Mouse (Mus musculus): ENCODE results near the gene Rabl3. TPM values are rescaled to one million over a fixed set of nuclear protein-coding genes. Genes with fewer than 3 reads are reported as not detected.
A peak's percentile ranks its signal among the peaks of the same experiment; 100 is the strongest.

Gene Rabl3
- polyA plus RNA-seq, 1 experiment from 2014 or later, result 40.5 TPM

GRCm38 (mm10) chr16:37562961-37563360, 23.3 kb downstream of the Rabl3 start:
- Histone ChIP-seq H3K27me3 (ENCODE audit: insufficient read depth, poor library complexity, severe bottlenecking) (no peaks in the 10 kb centered on the region), H3K4me3 (no peak overlapping the region), H3K9me3 (no peaks in the 10 kb centered on the region), H3K36me3 (peaks cover 27% of the 10 kb centered on the region), H3K27ac (no peak overlapping the region), H3K4me1 (peaks cover 12% of the 10 kb centered on the region)
- no peak for DNase-seq (ENCODE audit: low spot score)
- 89% methylated on average over 5 of the region's 5 CpGs for WGBS

- WGBS, result 18% methylated on average over 1 of the region's 1 CpGs
- no peak for DNase-seq (ENCODE audit: low spot score)
- H3K4me1 ChIP-seq, result peaks cover 12% of the 10 kb centered on the region
- H3K9me3 ChIP-seq, result no peaks in the 10 kb centered on the region
- no peak overlapping the region for H3K27ac ChIP-seq
- no peak overlapping the region for H3K4me3 ChIP-seq
- H3K27me3 ChIP-seq (ENCODE audit: insufficient read depth, poor library complexity, severe bottlenecking), result no peaks in the 10 kb centered on the region
- H3K36me3 ChIP-seq, result peaks cover 12% of the 10 kb centered on the region; the same call in 1 of the 2 replicates
Observed at GRCm38 (mm10) chr16:37565117-37565516, 25.4 kb downstream of the Rabl3 start.

GRCm38 (mm10) chr16:37566107-37566506, 26.4 kb downstream of the Rabl3 start:
- peak; percentile 39 for DNase-seq (ENCODE audit: low spot score)
- Histone ChIP-seq H3K4me1 (peaks cover 12% of the 10 kb centered on the region), H3K9me3 (no peaks in the 10 kb centered on the region), H3K27ac (no peak overlapping the region), H3K27me3 (ENCODE audit: insufficient read depth, poor library complexity, severe bottlenecking) (no peaks in the 10 kb centered on the region), H3K4me3 (no peak overlapping the region), H3K36me3 (peaks cover 15% of the 10 kb centered on the region; the same call in 1 of the 2 replicates)
- WGBS, result 82% methylated on average over 6 of the region's 6 CpGs

- H3K4me3 ChIP-seq, result no peak overlapping the region
- H3K4me1 ChIP-seq, result peaks cover 12% of the 10 kb centered on the region
- peaks cover 26% of the 10 kb centered on the region for H3K36me3 ChIP-seq
- no peak overlapping the region for H3K27ac ChIP-seq
- 76% methylated on average over 12 of the region's 12 CpGs for WGBS
- no peaks in the 10 kb centered on the region for H3K9me3 ChIP-seq
- no peak for DNase-seq (ENCODE audit: low spot score)
- H3K27me3 ChIP-seq (ENCODE audit: insufficient read depth, poor library complexity, severe bottlenecking), result no peaks in the 10 kb centered on the region
Observed at GRCm38 (mm10) chr16:37567113-37568050, 27.7 kb downstream of the Rabl3 start.

- H3K36me3 ChIP-seq, result peaks cover 41% of the 10 kb centered on the region
- 0 out of 2 replicates have a peak, but pooled peaks cover 2% of the 10 kb centered on the region for H3K4me1 ChIP-seq
- H3K27me3 ChIP-seq (ENCODE audit: insufficient read depth, poor library complexity, severe bottlenecking), result no peaks in the 10 kb centered on the region
- no peak overlapping the region for H3K4me3 ChIP-seq
- WGBS, result 87% methylated on average over 3 of the region's 3 CpGs
- H3K9me3 ChIP-seq, result 0 out of 2 replicates have a peak, but pooled peaks cover 2% of the 10 kb centered on the region
- DNase-seq (ENCODE audit: low spot score), result no peak
- no peak overlapping the region for H3K27ac ChIP-seq
Observed at GRCm38 (mm10) chr16:37571554-37571953, 31.9 kb downstream of the Rabl3 start.

GRCm38 (mm10) chr16:37572117-37572754, 32.6 kb downstream of the Rabl3 start:
- H3K27me3 ChIP-seq (ENCODE audit: insufficient read depth, poor library complexity, severe bottlenecking), result no peaks in the 10 kb centered on the region
- H3K36me3 ChIP-seq, result peaks cover 41% of the 10 kb centered on the region
- WGBS, result 89% methylated on average over 12 of the region's 12 CpGs
- no peak overlapping the region for H3K4me3 ChIP-seq
- no peak for DNase-seq (ENCODE audit: low spot score)
- no peaks in the 10 kb centered on the region for H3K4me1 ChIP-seq
- 0 out of 2 replicates have a peak, but pooled peaks cover 2% of the 10 kb centered on the region for H3K9me3 ChIP-seq
- H3K27ac ChIP-seq, result no peak overlapping the region

GRCm38 (mm10) chr16:37573061-37573460, 33.4 kb downstream of the Rabl3 start:
- DNase-seq (ENCODE audit: low spot score), result no peak
- Histone ChIP-seq H3K4me1 (no peaks in the 10 kb centered on the region), H3K27ac (no peak overlapping the region), H3K27me3 (ENCODE audit: insufficient read depth, poor library complexity, severe bottlenecking) (no peaks in the 10 kb centered on the region), H3K4me3 (no peak overlapping the region), H3K9me3 (0 out of 2 replicates have a peak, but pooled peaks cover 2% of the 10 kb centered on the region), H3K36me3 (peaks cover 36% of the 10 kb centered on the region)
- WGBS, result 92% methylated on average over 5 of the region's 5 CpGs

GRCm38 (mm10) chr16:37575325-37575724, 35.6 kb downstream of the Rabl3 start:
- H3K4me1 ChIP-seq, result peaks cover 9% of the 10 kb centered on the region; the same call in 1 of the 2 replicates
- H3K27me3 ChIP-seq (ENCODE audit: insufficient read depth, poor library complexity, severe bottlenecking), result no peaks in the 10 kb centered on the region
- 99% methylated on average over 2 of the region's 3 CpGs for WGBS

GRCm38 (mm10) chr16:37579591-37579990, 39.9 kb downstream of the Rabl3 start:
- WGBS, result 54% methylated on average over 1 of the region's 1 CpGs
- H3K36me3 ChIP-seq, result 0 out of 2 replicates have a peak, but pooled peaks cover 1% of the 10 kb centered on the region
- DNase-seq (ENCODE audit: low spot score), result no peak
- no peaks in the 10 kb centered on the region for H3K27me3 ChIP-seq (ENCODE audit: insufficient read depth, poor library complexity, severe bottlenecking)
- no peak overlapping the region for H3K4me3 ChIP-seq
- H3K9me3 ChIP-seq, result no peaks in the 10 kb centered on the region
- peaks cover 19% of the 10 kb centered on the region; the same call in 1 of the 2 replicates for H3K4me1 ChIP-seq
- H3K27ac ChIP-seq, result no peak overlapping the region

More at GRCm38 (mm10) chr16:37575325-37575724, 35.6 kb downstream of the Rabl3 start:
- Histone ChIP-seq H3K27ac (no peak overlapping the region), H3K36me3 (peaks cover 33% of the 10 kb centered on the region), H3K9me3 (0 out of 2 replicates have a peak, but pooled peaks cover 2% of the 10 kb centered on the region), H3K4me3 (no peak overlapping the region)
- DNase-seq (ENCODE audit: low spot score), result no peak

- Histone ChIP-seq H3K27me3 (ENCODE audit: insufficient read depth, poor library complexity, severe bottlenecking) (no peaks in the 10 kb centered on the region), H3K4me3 (no peak within 1 kb of the TSS)
- no peak for DNase-seq (ENCODE audit: low spot score)
Observed at GRCm38 (mm10) chr16:37579994-37580393, 40.3 kb downstream of the Rabl3 start, which contains the start of gene Hgd. Gene Hgd (plus strand): TSS chr16:37580153.

GRCm38 (mm10) chr16:37580651-37581050, 41.0 kb downstream of the Rabl3 start:
- Histone ChIP-seq H3K4me3 (no peak overlapping the region), H3K27me3 (ENCODE audit: insufficient read depth, poor library complexity, severe bottlenecking) (no peaks in the 10 kb centered on the region), H3K4me1 (peaks cover 23% of the 10 kb centered on the region; the same call in 1 of the 2 replicates), H3K27ac (no peak overlapping the region), H3K9me3 (no peaks in the 10 kb centered on the region), H3K36me3 (no peaks in the 10 kb centered on the region)
- 87% methylated on average over 4 of the region's 4 CpGs for WGBS
- no peak for DNase-seq (ENCODE audit: low spot score)

More at GRCm38 (mm10) chr16:37579994-37580393, 40.3 kb downstream of the Rabl3 start, which contains the start of gene Hgd:
- peaks cover 21% of the 10 kb centered on the region; the same call in 1 of the 2 replicates for H3K4me1 ChIP-seq
- WGBS, result 64% methylated on average over 4 of the region's 4 CpGs
- H3K27ac ChIP-seq, result no peak within 1 kb of the TSS
- no peaks in the 10 kb centered on the region for H3K36me3 ChIP-seq
- no peaks in the 10 kb centered on the region for H3K9me3 ChIP-seq

GRCm38 (mm10) chr16:37581901-37582300, 42.2 kb downstream of the Rabl3 start:
- Histone ChIP-seq H3K4me1 (peaks cover 23% of the 10 kb centered on the region; the same call in 1 of the 2 replicates), H3K9me3 (no peaks in the 10 kb centered on the region), H3K4me3 (no peak overlapping the region), H3K36me3 (no peaks in the 10 kb centered on the region), H3K27ac (no peak overlapping the region), H3K27me3 (ENCODE audit: insufficient read depth, poor library complexity, severe bottlenecking) (no peaks in the 10 kb centered on the region)
- no peak for DNase-seq (ENCODE audit: low spot score)
- WGBS, result 90% methylated on average over 3 of the region's 3 CpGs

Measured in heart, embryonic 10.5 days (tissue).